Mouse (Mus musculus): ENCODE results near the gene Vmn1r12. TPM values are rescaled to one million over a fixed set of nuclear protein-coding genes. Genes with fewer than 3 reads are reported as not detected.
"Not testable (repeated sequence)": the region's sequence is repeated elsewhere in the genome, so short reads cannot be mapped to it uniquely, and the experiment has no call there.

The Vmn1r12 gene
- not detected for total RNA-seq (2021)
- not detected in 2 replicates for polyA plus RNA-seq (2012; rRNA removed)
- long read RNA-seq, result 0 reads

DNA sequence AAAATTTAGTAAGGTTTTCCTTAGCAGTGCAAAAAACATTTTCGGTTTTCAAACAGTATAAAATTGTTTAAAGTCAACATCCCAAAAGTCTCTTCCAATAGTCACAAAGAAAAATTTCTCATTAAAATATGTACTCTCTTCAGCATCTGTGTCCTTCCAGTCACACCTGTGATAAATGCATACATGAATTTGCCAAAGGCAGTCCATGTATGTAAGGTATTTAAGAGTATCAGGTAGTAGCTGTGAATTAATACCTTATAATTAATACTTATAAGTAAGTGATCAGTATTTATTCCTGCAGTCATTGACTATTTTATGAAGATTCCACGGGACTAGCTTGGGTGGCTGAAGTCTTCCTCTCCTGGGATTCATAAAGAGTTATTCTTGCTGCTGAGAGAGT, at the start of gene Vmn1r12:
Gene Vmn1r12, plus strand, starts transcription at position 301 of the 400 bp plus-strand sequence.
- DNase-seq, result no peak

DNA sequence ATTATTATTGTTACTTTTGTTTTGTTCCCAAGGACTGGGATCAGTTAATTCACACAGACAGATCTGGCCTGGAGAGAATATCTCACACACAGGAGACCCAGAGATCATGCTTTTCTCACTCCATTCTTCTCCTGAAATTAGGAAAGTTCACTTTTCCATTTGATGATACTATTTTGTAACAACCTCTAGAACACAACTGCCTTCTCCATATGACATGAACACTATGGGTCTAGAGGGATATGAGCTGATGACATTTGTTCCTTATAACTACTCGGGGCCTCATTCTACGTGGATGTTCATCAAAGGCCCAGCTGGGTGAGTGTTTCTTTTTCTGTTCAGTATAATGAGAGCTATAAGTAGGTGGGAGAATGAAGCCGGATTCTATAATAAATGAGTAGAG, 47.6 kb upstream of the Vmn1r12 start, which contains the start of gene Vmn1r10:
Gene Vmn1r10, plus strand, starts transcription at position 301 of the 400 bp plus-strand sequence.
- no peak for DNase-seq

DNA sequence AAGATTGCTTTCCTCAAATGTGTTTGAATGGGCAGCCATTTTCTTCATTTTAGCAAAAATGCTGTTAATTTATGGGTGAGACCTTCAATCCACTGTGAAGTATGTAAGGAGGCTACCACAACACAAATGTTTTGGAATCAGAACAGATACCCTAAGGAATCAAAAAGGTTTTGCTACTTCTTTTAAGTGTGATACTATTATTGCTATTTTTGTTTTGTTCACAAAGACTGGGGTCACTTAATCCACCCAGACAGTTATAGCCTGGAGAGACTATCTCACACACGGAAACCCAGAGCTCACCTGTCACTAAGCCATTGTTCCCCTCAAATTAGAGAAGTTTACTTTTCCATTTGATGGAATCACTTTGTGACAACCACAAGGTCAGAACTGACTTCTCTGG, 23.6 kb upstream of the Vmn1r12 start, which contains the start of gene Vmn1r11:
Gene Vmn1r11, plus strand, starts transcription at position 301 of the 400 bp plus-strand sequence.
- no peak for DNase-seq

DNA sequence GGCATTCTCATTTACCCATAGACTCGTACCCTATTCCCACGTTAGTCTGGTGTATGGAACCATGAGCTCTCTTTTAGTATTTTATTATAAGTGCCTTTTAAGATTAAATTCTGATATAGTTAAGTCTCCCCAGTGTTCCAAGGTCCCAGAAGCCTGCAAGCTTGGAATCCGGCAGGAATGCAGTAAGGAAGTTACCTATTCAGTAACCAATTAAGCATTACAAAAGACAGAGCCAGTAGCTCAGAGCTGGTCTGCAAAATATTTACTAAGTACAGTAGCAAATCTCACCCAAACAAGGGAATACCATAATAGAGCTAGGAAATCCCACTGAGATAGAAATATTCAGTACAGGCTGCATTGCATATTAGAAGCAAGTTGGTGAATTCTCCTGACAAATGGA, 33.3 kb downstream of the Vmn1r12 start:
- not testable (repeated sequence) for DNase-seq

DNA sequence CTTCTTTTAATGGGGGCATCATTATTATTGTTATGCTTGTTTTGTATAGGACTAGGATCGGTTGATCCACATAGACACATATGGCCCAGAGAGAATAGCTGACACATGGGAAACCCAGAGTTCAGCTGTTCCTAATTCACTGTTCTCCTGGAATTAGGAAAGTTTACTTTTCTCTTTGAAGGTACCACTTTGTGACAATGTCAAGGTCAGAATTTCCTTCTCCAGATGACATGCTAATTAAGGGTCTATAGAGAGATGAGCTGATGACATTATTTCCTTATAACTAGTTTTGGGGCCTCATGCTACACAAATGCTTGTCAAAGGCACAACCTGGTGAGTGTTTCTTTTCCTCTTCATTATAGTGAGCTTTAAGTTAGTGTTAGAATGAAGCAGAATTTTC, 46.3 kb downstream of the Vmn1r12 start, which contains the start of gene Vmn1r13:
Gene Vmn1r13, plus strand, starts transcription at position 301 of the 400 bp plus-strand sequence.
- not testable (repeated sequence) for DNase-seq

Other genes starting within 250 kb of the Vmn1r12 start
- 10 to 100 TPM; 17.8 to 25.3 TPM for gene Nt5c3, start 233.0 kb upstream of the Vmn1r12 start, total RNA-seq (2021)
- 5.6 and 15.5 TPM in 2 replicates for gene Nt5c3, start 233.0 kb upstream of the Vmn1r12 start, polyA plus RNA-seq (2012; rRNA removed)
- gene Vmn1r4, start 232.9 kb upstream of the Vmn1r12 start, total RNA-seq (2021), result under 1 TPM; 0.31 to 0.40 TPM
- gene Vmn1r4, start 232.9 kb upstream of the Vmn1r12 start, polyA plus RNA-seq (2012; rRNA removed), result 0.04 and 0.07 TPM in 2 replicates
- not detected for gene Vmn1r5, start 186.6 kb upstream of the Vmn1r12 start, total RNA-seq (2021)
- not detected in 2 replicates for gene Vmn1r5, start 186.6 kb upstream of the Vmn1r12 start, polyA plus RNA-seq (2012; rRNA removed)
- not detected for gene Vmn1r6, start 159.7 kb upstream of the Vmn1r12 start, total RNA-seq (2021)
- not detected in 2 replicates for gene Vmn1r6, start 159.7 kb upstream of the Vmn1r12 start, polyA plus RNA-seq (2012; rRNA removed)
- not detected for gene Vmn1r7, start 131.6 kb upstream of the Vmn1r12 start, total RNA-seq (2021)
- not detected in 2 replicates for gene Vmn1r7, start 131.6 kb upstream of the Vmn1r12 start, polyA plus RNA-seq (2012; rRNA removed)
- gene Vmn1r8, start 124.6 kb upstream of the Vmn1r12 start, total RNA-seq (2021), result not detected
- gene Vmn1r8, start 124.6 kb upstream of the Vmn1r12 start, polyA plus RNA-seq (2012; rRNA removed), result not detected in 2 replicates
- gene Vmn1r9, start 90.1 kb upstream of the Vmn1r12 start, total RNA-seq (2021), result not detected
- not detected in 2 replicates for gene Vmn1r9, start 90.1 kb upstream of the Vmn1r12 start, polyA plus RNA-seq (2012; rRNA removed)
- gene Vmn1r10, start 47.5 kb upstream of the Vmn1r12 start, total RNA-seq (2021), result not detected
- not detected in 2 replicates for gene Vmn1r10, start 47.5 kb upstream of the Vmn1r12 start, polyA plus RNA-seq (2012; rRNA removed)
- not detected for gene Vmn1r11, start 23.5 kb upstream of the Vmn1r12 start, total RNA-seq (2021)
- not detected in 2 replicates for gene Vmn1r11, start 23.5 kb upstream of the Vmn1r12 start, polyA plus RNA-seq (2012; rRNA removed)
- not detected for gene Vmn1r13, start 46.4 kb downstream of the Vmn1r12 start, total RNA-seq (2021)
- gene Vmn1r13, start 46.4 kb downstream of the Vmn1r12 start, polyA plus RNA-seq (2012; rRNA removed), result not detected in 2 replicates
- gene Vmn1r14, start 74.8 kb downstream of the Vmn1r12 start, total RNA-seq (2021), result not detected
- not detected in 2 replicates for gene Vmn1r14, start 74.8 kb downstream of the Vmn1r12 start, polyA plus RNA-seq (2012; rRNA removed)
- not detected for gene Vmn1r15, start 101.0 kb downstream of the Vmn1r12 start, total RNA-seq (2021)
- not detected in 2 replicates for gene Vmn1r15, start 101.0 kb downstream of the Vmn1r12 start, polyA plus RNA-seq (2012; rRNA removed)
- not detected for gene Vmn1r16, start 172.6 kb downstream of the Vmn1r12 start, total RNA-seq (2021)
- not detected in 2 replicates for gene Vmn1r16, start 172.6 kb downstream of the Vmn1r12 start, polyA plus RNA-seq (2012; rRNA removed)
- gene Vmn1r17, start 206.8 kb downstream of the Vmn1r12 start, total RNA-seq (2021), result not detected
- not detected in 2 replicates for gene Vmn1r17, start 206.8 kb downstream of the Vmn1r12 start, polyA plus RNA-seq (2012; rRNA removed)
- gene Vmn1r18, start 238.9 kb downstream of the Vmn1r12 start, total RNA-seq (2021), result not detected
- gene Vmn1r18, start 238.9 kb downstream of the Vmn1r12 start, polyA plus RNA-seq (2012; rRNA removed), result not detected in 2 replicates
- not detected for gene Vmn1r19, start 246.9 kb downstream of the Vmn1r12 start, total RNA-seq (2021)
- gene Vmn1r19, start 246.9 kb downstream of the Vmn1r12 start, polyA plus RNA-seq (2012; rRNA removed), result not detected in 2 replicates